Mouse (Mus musculus): ENCODE data around the gene Mogs.

DNA sequence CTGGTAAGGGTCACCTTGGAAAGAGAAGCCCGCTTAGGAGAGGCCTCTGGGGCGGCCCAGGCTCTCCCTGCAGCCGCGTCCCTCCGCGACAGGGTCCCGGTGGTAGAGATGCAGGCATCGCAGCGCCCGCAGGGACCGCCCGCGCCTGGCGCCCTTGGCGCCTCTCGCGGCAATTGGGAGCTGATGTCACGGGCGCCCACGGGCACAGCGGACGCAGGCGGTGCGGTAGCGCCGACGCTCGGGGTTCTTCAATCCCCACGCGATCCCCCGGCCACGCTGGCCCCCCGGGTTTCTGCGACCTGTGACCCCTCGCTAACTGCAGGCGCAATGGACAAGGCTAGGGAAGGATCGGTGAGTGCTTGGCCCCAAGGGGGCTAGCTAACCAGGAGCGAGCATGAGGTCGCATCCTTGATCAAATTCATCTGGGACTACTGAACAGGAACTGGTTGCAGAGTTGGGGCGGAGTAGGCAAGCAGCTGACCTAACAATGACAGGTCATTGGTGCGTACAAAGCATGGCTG is 27.0 kb downstream of the Mogs start:
- no peak for TF ChIP-seq POLR2A (IDR thresholded peaks at IDR 0.05; ENCODE audit: control insufficient read depth in 1 of 2, insufficient read depth in 1 of 2, low read depth in 1 of 2, low read length in 2 of 2, poor library complexity in 1 of 2)
- TF ChIP-seq CTCF (IDR thresholded peaks at IDR 0.05 in 2 of 3, conservative IDR thresholded peaks at IDR 0.05 in 1 of 3; ENCODE audit: control insufficient read depth in 1 of 3, insufficient read depth in 1 of 3, low read depth in 2 of 3, low read length in 3 of 3, poor library complexity in 1 of 3, severe bottlenecking in 1 of 3) = no peak
- no peak for TF ChIP-seq MAX (IDR thresholded peaks at IDR 0.05; ENCODE audit: low read length)
- no peak for TF ChIP-seq MXI1 (IDR thresholded peaks at IDR 0.05; ENCODE audit: low read depth, low read length)
- no peak for TF ChIP-seq ETS1 (IDR thresholded peaks at IDR 0.05; ENCODE audit: low read depth, low read length)
- no peak for TF ChIP-seq EP300 (IDR thresholded peaks at IDR 0.05; ENCODE audit: low read depth in 1 of 2, low read length in 2 of 2)
- TF ChIP-seq NRF1 (IDR thresholded peaks at IDR 0.05; ENCODE audit: insufficient read depth, low read depth, low read length, poor library complexity, severe bottlenecking) = no peak
- TF ChIP-seq CHD2 (IDR thresholded peaks at IDR 0.05; ENCODE audit: low read length) = no peak
- TF ChIP-seq GABPA (IDR thresholded peaks at IDR 0.05; ENCODE audit: low read depth, low read length) = no peak
- TF ChIP-seq TCF12 (IDR thresholded peaks at IDR 0.05; ENCODE audit: low read depth, low read length) = no peak
- TF ChIP-seq TAL1 (IDR thresholded peaks at IDR 0.05; ENCODE audit: low read length) = no peak
- no peak for TF ChIP-seq RCOR1 (IDR thresholded peaks at IDR 0.05; ENCODE audit: low read depth, low read length)
- no peak for TF ChIP-seq KAT2A (conservative IDR thresholded peaks at IDR 0.05; ENCODE audit: low read depth, low read length)
- TF ChIP-seq ZNF384 (IDR thresholded peaks at IDR 0.05; ENCODE audit: low read depth, low read length) = no peak

Data from MEL (cell line).